Mouse (Mus musculus): ENCODE data around the gene Ncoa5.

GRCm38 (mm10) chr2:165077055-165077454 is 42.4 kb upstream of the Ncoa5 start:
- TF ChIP-seq CTCF (IDR thresholded peaks at IDR 0.05; ENCODE audit: low read depth) (no peak), EP300 (optimal IDR thresholded peaks at IDR 0.05) (no peak)

Measured in stomach, postnatal 0 days (tissue).